In the genomic region with DNA sequence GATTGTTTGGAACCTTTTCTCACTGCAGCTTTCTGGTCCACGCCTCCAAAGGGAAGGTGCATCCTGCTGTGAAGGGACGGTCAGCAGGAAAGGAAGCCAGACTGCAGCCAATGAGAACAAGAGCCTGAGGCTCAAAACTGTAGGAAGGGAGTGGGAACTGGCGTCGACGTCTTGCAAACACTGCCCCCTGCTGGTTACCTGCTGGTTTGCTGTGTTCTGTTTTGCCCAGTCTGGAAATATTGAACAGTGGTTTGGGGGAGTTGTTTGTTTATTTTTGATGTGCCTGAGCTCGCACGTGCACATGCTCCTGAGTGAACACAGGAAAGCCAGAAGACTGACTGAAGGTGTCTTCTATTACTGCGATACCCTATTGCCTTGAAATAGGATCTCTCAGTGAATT, we compare ENCODE assay signal across 8 mouse cellular contexts. TPM values are rescaled to one million over a fixed set of nuclear protein-coding genes. Genes with fewer than 3 reads are reported as not detected.
DNase-seq lines count a peak whose midpoint lies in the region; ATAC-seq lines count a peak whose summit lies in the region.

No protein-coding gene starts in this region.

- peak; percentile 85 for DNase-seq in ES-CJ7 (ENCODE audit: low read depth, low spot score)
- DNase-seq in c-Kit-positive CD71-positive TER-119-negative erythroid progenitor cells, embryonic 14.5 days (ENCODE audit: low read depth): peak; percentile 20
- DNase-seq in hindbrain, embryonic 14.5 days (ENCODE audit: low spot score): peak; percentile 85
- peak; percentile 68 to 73 for DNase-seq in layer of hippocampus, postnatal 14 days (ENCODE audit: low spot score in 2 of 2)
- DNase-seq in right cerebral cortex, adult 2 months (ENCODE audit: low spot score in 2 of 2): peak; percentile 84 to 85
- DNase-seq in urinary bladder, adult 2 months (ENCODE audit: low spot score): peak; percentile 57

- H3K4me1 ChIP-seq in forebrain, embryonic 15.5 days: peaks cover 2% of the 10 kb centered on the region; the same call in 1 of the 2 replicates
- 0 out of 2 replicates have a peak, but pooled peaks cover 3% of the 10 kb centered on the region for H3K4me1 ChIP-seq in hindbrain, embryonic 14.5 days (replicated peaks; ENCODE audit: control insufficient read depth, insufficient read depth, low read length)

- H3K4me2 ChIP-seq in forebrain, embryonic 15.5 days (replicated peaks): no peak overlapping the region
- H3K4me2 ChIP-seq in hindbrain, embryonic 14.5 days (replicated peaks): no peak overlapping the region

- H3K36me3 ChIP-seq in forebrain, embryonic 15.5 days: no peaks in the 10 kb centered on the region
- no peaks in the 10 kb centered on the region for H3K36me3 ChIP-seq in hindbrain, embryonic 14.5 days (replicated peaks; ENCODE audit: control insufficient read depth, insufficient read depth)

- no peak overlapping the region for H3K9ac ChIP-seq in forebrain, embryonic 15.5 days (replicated peaks)
- H3K9ac ChIP-seq in hindbrain, embryonic 14.5 days: no peak overlapping the region

- H3K4me3 ChIP-seq in forebrain, embryonic 15.5 days: no peak overlapping the region
- H3K4me3 ChIP-seq in hindbrain, embryonic 14.5 days (replicated peaks; ENCODE audit: low read length): no peak overlapping the region

- H3K27me3 ChIP-seq in forebrain, embryonic 15.5 days: no peaks in the 10 kb centered on the region
- no peaks in the 10 kb centered on the region for H3K27me3 ChIP-seq in hindbrain, embryonic 14.5 days (ENCODE audit: control insufficient read depth, insufficient read depth, low read length)

- WGBS in forebrain, embryonic 15.5 days: 12% methylated on average over 8 of the region's 8 CpGs
- WGBS in hindbrain, embryonic 14.5 days: 14% methylated on average over 8 of the region's 8 CpGs

- ATAC-seq in forebrain, embryonic 15.5 days (replicated peaks): peak; percentile 43; the same call in 1 of the 2 replicates
- peak; percentile 84 for ATAC-seq in hindbrain, embryonic 14.5 days (ENCODE audit: low FRiP score)
- ATAC-seq in megakaryocyte, adult 5-6 weeks (ENCODE audit: poor library complexity, severe bottlenecking): peak; percentile 77

- H3K27ac ChIP-seq in forebrain, embryonic 15.5 days (replicated peaks): no peak overlapping the region
- H3K27ac ChIP-seq in hindbrain, embryonic 14.5 days: no peak overlapping the region

- no peaks in the 10 kb centered on the region for H3K9me3 ChIP-seq in forebrain, embryonic 15.5 days
- no peaks in the 10 kb centered on the region for H3K9me3 ChIP-seq in hindbrain, embryonic 14.5 days (ENCODE audit: control insufficient read depth, low read length)

RNA-seq across cellular contexts. Expression of gene Gimap3, which starts 1.4 kb away (rescaled TPM):
- not detected in 2 replicates for polyA plus RNA-seq in forebrain, embryonic 15.5 days (2015; fragmentation: Nextera tagmentation; extraction: Ambion mirVana)
- not detected in 2 replicates for polyA plus RNA-seq in hindbrain, embryonic 14.5 days (2014; fragmentation: Nextera tagmentation; extraction: Ambion mirVana)
- not detected for total RNA-seq in layer of hippocampus, postnatal 14 days (2021)
- total RNA-seq in megakaryocyte, adult 5-6 weeks (2015): 5.3 and 9.4 TPM in 2 replicates
- 7.8 and 9.9 TPM in 2 replicates for total RNA-seq in megakaryocyte, adult 5-6 weeks (2017)
- polyA plus RNA-seq in urinary bladder, adult 2 months (2012; rRNA removed): 5.4 and 7.9 TPM in 2 replicates

RNA-seq across cellular contexts. Expression of gene Gimap5, which starts 26.0 kb away (rescaled TPM):
- 0.86 and 1.2 TPM in 2 replicates for polyA plus RNA-seq in forebrain, embryonic 15.5 days (2015; fragmentation: Nextera tagmentation; extraction: Ambion mirVana)
- 1.7 and 2.1 TPM in 2 replicates for polyA plus RNA-seq in hindbrain, embryonic 14.5 days (2014; fragmentation: Nextera tagmentation; extraction: Ambion mirVana)
- total RNA-seq in layer of hippocampus, postnatal 14 days (2021): 1 to 10 TPM; 1.3 to 1.7 TPM
- 4.7 and 5.7 TPM in 2 replicates for total RNA-seq in megakaryocyte, adult 5-6 weeks (2015)
- total RNA-seq in megakaryocyte, adult 5-6 weeks (2017): 4.5 and 11.2 TPM in 2 replicates
- polyA plus RNA-seq in urinary bladder, adult 2 months (2012; rRNA removed): 6.1 and 7.7 TPM in 2 replicates

RNA-seq across cellular contexts. Expression of gene Gimap1, which starts 33.2 kb away (rescaled TPM):
- polyA plus RNA-seq in forebrain, embryonic 15.5 days (2015; fragmentation: Nextera tagmentation; extraction: Ambion mirVana): 4.1 and 4.6 TPM in 2 replicates
- polyA plus RNA-seq in hindbrain, embryonic 14.5 days (2014; fragmentation: Nextera tagmentation; extraction: Ambion mirVana): 5.1 and 5.7 TPM in 2 replicates
- 1 to 10 TPM; 2.1 to 2.6 TPM for total RNA-seq in layer of hippocampus, postnatal 14 days (2021)
- total RNA-seq in megakaryocyte, adult 5-6 weeks (2015): 5.0 and 5.8 TPM in 2 replicates
- total RNA-seq in megakaryocyte, adult 5-6 weeks (2017): 5.3 and 14.2 TPM in 2 replicates
- polyA plus RNA-seq in urinary bladder, adult 2 months (2012; rRNA removed): 3.0 and 5.5 TPM in 2 replicates

RNA-seq across cellular contexts. Expression of gene Gimap7, which starts 53.6 kb away (rescaled TPM):
- polyA plus RNA-seq in forebrain, embryonic 15.5 days (2015; fragmentation: Nextera tagmentation; extraction: Ambion mirVana): not detected in 2 replicates
- not detected in 2 replicates for polyA plus RNA-seq in hindbrain, embryonic 14.5 days (2014; fragmentation: Nextera tagmentation; extraction: Ambion mirVana)
- total RNA-seq in layer of hippocampus, postnatal 14 days (2021): not detected
- total RNA-seq in megakaryocyte, adult 5-6 weeks (2015): 1.5 and 3.5 TPM in 2 replicates
- 3.9 TPM in 2 replicates for total RNA-seq in megakaryocyte, adult 5-6 weeks (2017)
- 0.65 and 1.0 TPM in 2 replicates for polyA plus RNA-seq in urinary bladder, adult 2 months (2012; rRNA removed)

RNA-seq across cellular contexts. Expression of gene Gm28053, which starts 53.6 kb away (rescaled TPM):
- polyA plus RNA-seq in forebrain, embryonic 15.5 days (2015; fragmentation: Nextera tagmentation; extraction: Ambion mirVana): 1.2 TPM in 1 of 2 replicates, not detected in the other
- polyA plus RNA-seq in hindbrain, embryonic 14.5 days (2014; fragmentation: Nextera tagmentation; extraction: Ambion mirVana): 0.71 TPM in 1 of 2 replicates, not detected in the other
- 1 to 10 TPM; 1.5 to 2.4 TPM for total RNA-seq in layer of hippocampus, postnatal 14 days (2021)
- 0.68 TPM in 1 of 2 replicates, not detected in the other for total RNA-seq in megakaryocyte, adult 5-6 weeks (2015)
- total RNA-seq in megakaryocyte, adult 5-6 weeks (2017): 7.3 and 16.2 TPM in 2 replicates
- polyA plus RNA-seq in urinary bladder, adult 2 months (2012; rRNA removed): 1.3 and 1.8 TPM in 2 replicates

Comparison
In these comparisons a context has a peak if more than half of its experiments do, and no peak if none do; other contexts are left out.
1. DNase-seq: peak in every context shown above with its lines; median percentile 85 in ES-CJ7; 85 in hindbrain, embryonic 14.5 days; 84 in right cerebral cortex, adult 2 months; 70 in layer of hippocampus, postnatal 14 days; 57 in urinary bladder, adult 2 months; 20 in c-Kit-positive CD71-positive TER-119-negative erythroid progenitor cells, embryonic 14.5 days.